Mouse (Mus musculus) midbrain, embryonic 14.5 days (tissue): ENCODE measurements around the gene Evi2b. TPM values are rescaled to one million over a fixed set of nuclear protein-coding genes. Genes with fewer than 3 reads are reported as not detected.

Source experiments
- ATAC-seq: fragments of 200-750 bp; cut with Nextera tagmentation; 2 replicates; pipeline ENCODE4 v1.8.0; 2017; ENCODE audit warnings: moderate number of reproducible peaks, moderate library complexity; ENCODE audit not compliant: low FRiP score, low TSS enrichment
- DNase-seq: peaks from one replicate; pipeline ENCODE4 v3.0.0-alpha.2; 2015
- H3K27ac ChIP-seq: fragments of 300-500 bp; sonication (generic); replicated peaks from 2 replicates; pipeline ENCODE4 v1.5.1; 2014; ENCODE audit warnings: mild to moderate bottlenecking, low read depth, low read length, moderate library complexity
- H3K27me3 ChIP-seq: fragments of 300-500 bp; sonication (generic); 2 replicates; pipeline ENCODE4 v1.6.1; 2014; ENCODE audit warnings: low read length, control low read depth, mixed read lengths; ENCODE audit not compliant: control insufficient read depth, insufficient read depth
- H3K36me3 ChIP-seq: fragments of 300-500 bp; sonication (generic); 2 replicates; pipeline ENCODE4 v1.6.1; 2014; ENCODE audit warnings: low read length, control low read depth; ENCODE audit not compliant: control insufficient read depth, insufficient read depth
- H3K4me1 ChIP-seq: fragments of 300-500 bp; sonication (generic); 2 replicates; pipeline ENCODE4 v1.6.1; 2014; ENCODE audit warnings: mild to moderate bottlenecking, antibody characterized with exemption, low read length, control low read depth; ENCODE audit not compliant: control insufficient read depth, insufficient read depth
- H3K4me2 ChIP-seq: fragments of 300-500 bp; sonication (generic); 2 replicates; pipeline ENCODE4 v1.6.1; 2014; ENCODE audit warnings: mild to moderate bottlenecking, low read length, moderate library complexity
- H3K4me3 ChIP-seq: fragments of 300-500 bp; sonication (generic); replicated peaks from 2 replicates; pipeline ENCODE4 v1.5.1; 2014; ENCODE audit warnings: low read depth, low read length
- H3K9ac ChIP-seq: fragments of 300-500 bp; sonication (generic); replicated peaks from 2 replicates; pipeline ENCODE4 v1.6.1; 2014; ENCODE audit warnings: mild to moderate bottlenecking, low read length, moderate library complexity
- H3K9me3 ChIP-seq: fragments of 300-500 bp; sonication (generic); 2 replicates; pipeline ENCODE4 v1.6.1; 2016; ENCODE audit warnings: low read length, control low read depth, mixed read lengths; ENCODE audit not compliant: control insufficient read depth
- WGBS: fragments of 180-500 bp; shearing (Covaris S2); extraction: QIAGEN DNeasy Blood & Tissue Kit; methylation state at CpG from one replicate; pipeline ENCODE4 v1.1.7; 2014; 5-methylcytosine and 5-hydroxymethylcytosine counted together
- polyA plus RNA-seq: library from polyadenylated mRNA; unstranded; fragments of >200 nt; fragmentation: Nextera tagmentation; extraction: Ambion mirVana; gene quantifications from 2 replicates; pipeline ENCODE4 v1.2.1, GENCODE M21; 2014

The Evi2b gene
- not detected in 2 replicates for polyA plus RNA-seq

- H3K9ac ChIP-seq, result no peak within 1 kb of the TSS
- no peak within 1 kb of the TSS for H3K4me2 ChIP-seq
- ATAC-seq (no peak), DNase-seq (no peak)
- no peak within 1 kb of the TSS for H3K27ac ChIP-seq
- H3K36me3 ChIP-seq, result 0 out of 2 replicates have a peak, but pooled peaks cover 10% of the 10 kb centered on the region
- H3K27me3 ChIP-seq, result no peaks in the 10 kb centered on the region
- H3K4me1 ChIP-seq, result no peaks in the 10 kb centered on the region
- WGBS, result 92% methylated on average over 10 of the region's 10 CpGs
- no peak within 1 kb of the TSS for H3K4me3 ChIP-seq
- H3K9me3 ChIP-seq, result no peaks in the 10 kb centered on the region
These were observed at the start of gene Evi2b for GRCm38 (mm10) chr11:79523560-79524309. TSS of gene Evi2b (minus strand) at chr11:79523762.

GRCm38 (mm10) chr11:79570319-79570718, 46.8 kb upstream of the Evi2b start:
- Histone ChIP-seq H3K9me3 (no peaks in the 10 kb centered on the region), H3K4me2 (no peak overlapping the region), H3K4me3 (no peak overlapping the region), H3K36me3 (peaks cover 94% of the 10 kb centered on the region), H3K27me3 (no peaks in the 10 kb centered on the region), H3K9ac (no peak overlapping the region), H3K4me1 (no peaks in the 10 kb centered on the region), H3K27ac (no peak overlapping the region)
- WGBS, result 94% methylated on average over 2 of the region's 2 CpGs
- DNase-seq (no peak), ATAC-seq (no peak)

GRCm38 (mm10) chr11:79568197-79568911, 44.8 kb upstream of the Evi2b start:
- 92% methylated on average over 11 of the region's 11 CpGs for whole genome bisulfite sequencing
- H3K4me2 ChIP-seq, result no peak overlapping the region
- H3K9me3 ChIP-seq, result no peaks in the 10 kb centered on the region
- H3K27ac ChIP-seq, result no peak overlapping the region
- ATAC-seq (no peak), DNase-seq (no peak)
- no peaks in the 10 kb centered on the region for H3K27me3 ChIP-seq
- no peaks in the 10 kb centered on the region for H3K4me1 ChIP-seq
- peaks cover 89% of the 10 kb centered on the region for H3K36me3 ChIP-seq
- H3K4me3 ChIP-seq, result no peak overlapping the region
- H3K9ac ChIP-seq, result no peak overlapping the region

GRCm38 (mm10) chr11:79566947-79567346, 43.4 kb upstream of the Evi2b start:
- Histone ChIP-seq H3K4me3 (no peak overlapping the region), H3K27ac (no peak overlapping the region), H3K4me1 (no peaks in the 10 kb centered on the region), H3K9ac (no peak overlapping the region), H3K9me3 (no peaks in the 10 kb centered on the region), H3K4me2 (no peak overlapping the region), H3K27me3 (no peaks in the 10 kb centered on the region), H3K36me3 (peaks cover 89% of the 10 kb centered on the region)
- DNase-seq (no peak), ATAC-seq (no peak)
- WGBS, result 58% methylated on average over 1 of the region's 1 CpGs

GRCm38 (mm10) chr11:79563493-79563892, 39.9 kb upstream of the Evi2b start:
- Histone ChIP-seq H3K27me3 (no peaks in the 10 kb centered on the region), H3K4me2 (no peak overlapping the region), H3K9ac (no peak overlapping the region), H3K27ac (no peak overlapping the region), H3K4me3 (no peak overlapping the region), H3K36me3 (peaks cover 84% of the 10 kb centered on the region), H3K9me3 (no peaks in the 10 kb centered on the region), H3K4me1 (no peaks in the 10 kb centered on the region)
- no peak for DNase-seq
- 93% methylated on average over 7 of the region's 7 CpGs for WGBS
- ATAC-seq, result no peak

GRCm38 (mm10) chr11:79560536-79560935, 37.0 kb upstream of the Evi2b start:
- H3K27ac ChIP-seq, result no peak overlapping the region
- peaks cover 79% of the 10 kb centered on the region for H3K36me3 ChIP-seq
- WGBS, result 94% methylated on average over 4 of the region's 4 CpGs
- no peak overlapping the region for H3K4me2 ChIP-seq
- H3K4me1 ChIP-seq, result no peaks in the 10 kb centered on the region
- ATAC-seq, result no peak
- no peak for DNase-seq
- no peaks in the 10 kb centered on the region for H3K27me3 ChIP-seq
- no peak overlapping the region for H3K4me3 ChIP-seq
- H3K9ac ChIP-seq, result no peak overlapping the region
- H3K9me3 ChIP-seq, result no peaks in the 10 kb centered on the region

- H3K4me2 ChIP-seq, result no peak overlapping the region
- no peaks in the 10 kb centered on the region for H3K27me3 ChIP-seq
- no peak for DNase-seq
- 73% methylated on average over 1 of the region's 1 CpGs for WGBS
- no peak for ATAC-seq
- H3K4me1 ChIP-seq, result no peaks in the 10 kb centered on the region
- no peak overlapping the region for H3K4me3 ChIP-seq
- peaks cover 88% of the 10 kb centered on the region for H3K36me3 ChIP-seq
- no peak overlapping the region for H3K27ac ChIP-seq
- H3K9ac ChIP-seq, result no peak overlapping the region
- H3K9me3 ChIP-seq, result no peaks in the 10 kb centered on the region
These were observed 29.1 kb upstream of the Evi2b start for GRCm38 (mm10) chr11:79552622-79553021.

GRCm38 (mm10) chr11:79536293-79536692, 12.7 kb upstream of the Evi2b start:
- WGBS, result 98% methylated on average over 3 of the region's 3 CpGs
- ATAC-seq, result no peak

GRCm38 (mm10) chr11:79535554-79535953, 12.0 kb upstream of the Evi2b start:
- 96% methylated on average over 4 of the region's 4 CpGs for WGBS
- H3K4me1 ChIP-seq, result no peaks in the 10 kb centered on the region

More at GRCm38 (mm10) chr11:79536293-79536692, 12.7 kb upstream of the Evi2b start:
- Histone ChIP-seq H3K27ac (no peak overlapping the region), H3K4me1 (no peaks in the 10 kb centered on the region), H3K4me3 (no peak overlapping the region), H3K27me3 (no peaks in the 10 kb centered on the region), H3K4me2 (no peak overlapping the region), H3K9me3 (no peaks in the 10 kb centered on the region), H3K36me3 (peaks cover 27% of the 10 kb centered on the region), H3K9ac (no peak overlapping the region)
- DNase-seq, result no peak

More at GRCm38 (mm10) chr11:79535554-79535953, 12.0 kb upstream of the Evi2b start:
- H3K27ac ChIP-seq, result no peak overlapping the region
- peaks cover 28% of the 10 kb centered on the region for H3K36me3 ChIP-seq
- DNase-seq, result no peak
- no peaks in the 10 kb centered on the region for H3K9me3 ChIP-seq
- H3K9ac ChIP-seq, result no peak overlapping the region
- no peak for ATAC-seq
- H3K4me3 ChIP-seq, result no peak overlapping the region
- no peaks in the 10 kb centered on the region for H3K27me3 ChIP-seq
- no peak overlapping the region for H3K4me2 ChIP-seq
